Mouse (Mus musculus) kidney, adult 8-10 months (tissue): ENCODE data around the gene Ifnk.
A peak's percentile ranks its signal among the peaks of the same experiment; 100 is the strongest.

Experiments
- DNase-seq, 2 experiments: peaks; one replicate each; pipeline ENCODE4 v3.0.0; 2022

Gene Ifnk

DNA sequence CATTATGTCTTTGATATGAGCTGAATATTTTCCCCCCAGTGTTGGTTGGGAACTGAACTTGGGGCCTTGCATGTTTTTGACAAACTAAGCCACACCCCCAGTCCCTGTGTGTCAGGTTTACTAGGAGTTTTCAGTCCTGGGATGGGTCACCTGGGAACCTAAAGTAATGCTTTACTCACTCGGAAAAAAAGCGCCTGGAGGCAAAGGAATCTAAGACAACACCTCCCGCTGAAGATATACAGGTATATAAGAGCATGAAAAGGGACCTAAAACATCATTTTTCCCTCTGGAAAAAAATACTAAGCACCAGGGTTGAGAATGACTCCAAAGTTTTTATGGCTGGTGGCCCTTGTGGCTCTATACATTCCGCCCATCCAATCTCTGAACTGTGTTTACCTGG lies at the start of gene Ifnk:
TSS of gene Ifnk (plus strand) at position 301 of the 400 bp plus-strand sequence.
- no peak for DNase-seq

DNA sequence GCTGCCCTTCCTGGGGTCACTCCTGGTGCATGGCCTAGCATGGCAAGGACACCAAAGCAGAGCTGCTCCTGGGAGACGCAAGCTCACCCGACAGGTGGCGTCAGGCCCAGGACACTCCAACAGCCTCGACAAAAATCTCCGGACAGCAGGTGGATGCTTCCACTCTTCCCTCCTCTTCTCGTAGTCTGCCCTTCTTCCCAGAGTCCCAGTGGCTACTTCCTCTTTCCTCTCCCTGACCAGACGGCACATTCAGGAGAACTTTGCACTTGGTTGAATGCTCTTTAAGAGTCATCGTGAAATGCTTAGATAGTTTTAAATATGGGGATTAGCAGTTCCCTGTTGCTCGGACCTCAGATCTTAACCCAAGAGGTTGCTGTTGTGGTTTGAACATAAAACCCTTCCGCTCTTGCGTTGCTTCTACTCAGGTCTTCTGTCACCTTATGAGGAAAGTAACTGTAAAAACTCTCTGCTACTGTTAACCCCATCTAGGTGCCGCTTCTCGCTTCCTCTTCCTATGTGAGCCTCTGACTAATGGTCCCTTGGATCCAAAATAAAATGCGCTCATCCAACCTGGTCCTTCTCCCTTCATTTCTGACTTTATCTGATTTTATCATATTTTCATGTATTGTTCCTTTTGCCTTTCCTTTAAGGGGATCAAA lies 46.6 kb upstream of the Ifnk start:
- DNase-seq: no peak

DNA sequence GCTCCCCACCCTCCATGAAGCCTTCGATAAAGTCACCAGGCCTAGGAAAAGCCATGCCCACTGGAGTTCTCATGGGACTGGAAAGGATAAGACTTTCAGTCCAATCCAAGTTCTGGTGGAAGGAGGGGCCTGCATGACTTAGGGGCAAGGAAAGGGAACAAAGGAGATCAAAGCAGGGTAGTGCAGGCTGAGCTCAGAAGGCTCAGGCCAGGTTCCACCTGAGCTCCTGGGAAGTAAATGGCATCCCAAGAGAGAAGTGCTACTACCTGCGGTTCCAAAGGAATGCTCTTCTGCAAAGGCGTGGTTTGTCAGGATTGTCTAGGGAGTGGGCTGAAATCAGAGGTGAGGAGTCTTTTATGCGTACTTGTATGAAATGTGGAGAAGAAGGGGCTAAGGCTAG lies 39.4 kb upstream of the Ifnk start:
- no peak for DNase-seq

DNA sequence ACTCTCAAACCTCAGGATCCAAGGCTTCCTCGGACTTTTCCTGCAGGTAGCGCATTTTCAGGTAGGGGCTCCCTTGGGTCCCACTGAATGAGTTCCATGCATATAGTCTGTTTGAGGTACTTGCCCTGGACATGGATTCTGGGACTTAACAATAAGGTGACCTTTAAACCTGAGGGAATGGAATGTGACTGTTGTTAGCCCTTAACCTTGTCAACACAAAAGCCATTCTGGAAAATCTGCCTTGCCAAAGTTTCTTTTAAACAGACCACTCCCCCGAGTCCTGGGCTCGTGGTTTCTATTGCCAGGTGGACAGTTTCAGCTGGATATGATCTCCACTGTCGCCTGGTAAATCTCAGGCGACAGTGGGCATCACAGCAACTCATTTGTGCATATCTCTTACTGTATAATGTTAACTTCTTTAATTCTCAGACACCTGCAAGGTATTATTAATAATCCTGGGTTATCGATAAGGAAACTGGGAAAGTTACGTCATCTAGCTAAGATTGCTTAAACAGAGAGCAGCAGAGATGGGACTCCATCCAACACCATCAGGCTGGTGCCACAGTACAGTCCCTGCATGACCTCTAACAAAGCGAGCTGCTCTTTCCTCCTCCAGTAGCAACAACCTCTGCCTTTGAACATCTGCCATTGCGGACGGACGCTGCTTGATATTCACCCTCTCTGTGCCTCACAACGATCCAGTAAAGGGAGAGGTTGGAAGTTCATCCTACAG lies 38.2 kb upstream of the Ifnk start:
- DNase-seq: peak in 1 of 2 experiments; percentile 43

DNA sequence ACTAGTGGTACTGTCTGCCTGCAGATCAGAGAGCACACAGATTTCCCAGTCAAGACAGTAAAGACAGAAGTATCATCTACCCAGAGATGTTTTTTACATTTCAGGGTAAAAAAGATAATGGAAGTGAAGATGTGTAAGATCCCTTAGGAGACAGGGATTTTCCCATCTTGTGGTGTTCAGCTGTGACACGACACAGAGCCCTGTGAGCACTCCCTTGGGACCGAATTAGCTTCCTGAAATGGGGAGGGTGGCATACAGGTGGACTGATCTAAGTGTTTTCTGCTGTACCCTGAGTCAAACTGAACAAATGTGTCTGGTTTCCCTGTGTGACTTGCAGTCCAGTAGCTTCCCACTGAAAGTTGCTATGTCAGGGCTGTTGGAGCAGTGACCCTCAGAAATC lies 36.9 kb upstream of the Ifnk start:
- no peak for DNase-seq

DNA sequence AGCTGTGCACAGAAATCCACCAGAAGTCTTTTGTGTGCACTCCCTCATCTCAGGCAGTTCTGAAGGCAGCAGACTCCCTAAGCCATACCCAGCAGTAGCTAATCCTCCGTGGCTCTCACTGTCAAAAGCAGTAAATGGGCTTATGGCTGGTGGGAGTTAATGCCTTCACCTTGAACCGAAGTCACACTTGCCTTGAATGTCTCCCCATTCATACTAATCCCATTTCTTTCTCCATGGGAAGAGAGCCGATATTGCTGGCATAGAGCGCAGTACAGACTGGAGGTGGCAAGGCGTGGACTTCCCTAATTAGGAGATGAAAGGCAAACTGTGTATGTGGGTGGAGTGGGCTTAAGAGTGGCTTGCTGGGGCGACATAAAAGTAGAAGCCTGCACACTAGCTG lies 35.9 kb upstream of the Ifnk start:
- no peak for DNase-seq

DNA sequence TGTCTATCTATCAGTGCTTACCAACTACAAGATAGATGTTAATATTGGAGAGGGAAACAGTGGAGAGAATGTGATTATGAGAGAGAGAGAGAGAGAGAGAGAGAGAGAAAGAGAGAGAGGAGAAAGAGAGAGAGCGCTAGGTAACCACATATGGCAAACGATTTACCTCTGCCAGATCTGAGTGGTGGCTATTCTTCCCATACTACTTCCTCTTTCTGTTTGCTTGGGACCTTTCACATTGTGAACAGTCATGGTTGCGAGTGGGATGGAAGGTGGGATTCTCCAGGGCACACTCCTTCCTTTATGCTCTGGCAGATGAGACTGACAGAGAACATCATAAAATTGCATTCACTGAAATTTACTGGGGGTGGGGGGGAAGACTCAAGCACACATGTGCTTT lies 34.7 kb upstream of the Ifnk start:
- DNase-seq: no peak

DNA sequence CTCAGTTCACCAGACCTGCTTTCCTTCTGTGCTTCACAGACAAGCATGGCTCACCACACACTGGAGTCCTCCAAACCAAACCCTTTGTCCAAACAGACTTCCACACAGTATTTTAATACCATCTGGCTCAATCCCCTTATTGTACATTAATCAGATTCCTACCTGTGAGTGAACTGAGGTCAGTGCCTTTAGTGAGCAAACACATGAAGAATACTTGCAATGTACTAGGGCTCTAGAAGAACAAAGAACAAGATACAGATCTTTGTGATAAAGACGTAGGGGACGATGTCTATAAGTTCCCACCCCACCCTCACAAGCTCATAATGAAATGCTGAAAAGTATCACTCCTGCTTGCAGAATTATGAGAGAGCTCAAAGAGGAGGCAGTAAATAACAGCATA lies 33.0 kb upstream of the Ifnk start:
- DNase-seq: no peak

DNA sequence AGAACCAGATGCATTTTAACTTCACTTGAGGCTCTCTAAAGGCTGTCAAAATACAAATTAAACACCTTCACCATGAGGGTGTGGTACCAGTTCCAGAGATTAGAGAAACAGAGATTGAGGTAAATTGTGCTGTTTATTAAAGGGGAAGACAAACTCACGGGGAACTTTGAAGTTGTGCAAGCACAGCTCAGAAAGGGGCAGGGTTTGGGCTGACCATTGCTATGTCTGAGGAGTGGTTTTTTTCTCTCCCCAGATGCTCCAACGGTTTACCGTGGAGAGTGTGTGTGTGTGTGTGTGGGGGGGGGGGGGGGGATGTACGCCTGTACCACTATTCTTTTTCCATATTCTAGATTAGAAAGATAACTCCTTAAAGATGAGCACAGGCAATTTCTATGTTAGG lies 31.7 kb upstream of the Ifnk start:
- no peak for DNase-seq

DNA sequence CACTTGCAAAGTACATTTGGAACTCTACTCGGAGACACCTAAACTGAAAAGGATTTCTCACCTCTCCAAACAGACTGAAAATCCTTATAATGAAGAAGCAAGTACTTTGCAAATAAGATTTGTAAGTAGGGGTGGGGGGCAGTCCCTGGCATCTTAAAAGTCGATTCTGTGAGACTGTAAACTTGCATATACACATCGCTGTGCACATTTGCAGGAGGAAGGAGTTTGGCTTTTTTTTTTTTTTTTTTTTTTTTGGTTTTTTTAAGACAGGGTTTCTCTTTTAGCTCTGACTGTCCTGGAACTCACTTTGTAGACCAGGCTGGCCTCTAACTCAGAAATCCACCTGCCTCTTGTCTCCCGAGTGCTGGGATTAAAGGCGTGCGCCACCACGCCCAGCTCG lies 31.3 kb upstream of the Ifnk start:
- no peak for DNase-seq

DNA sequence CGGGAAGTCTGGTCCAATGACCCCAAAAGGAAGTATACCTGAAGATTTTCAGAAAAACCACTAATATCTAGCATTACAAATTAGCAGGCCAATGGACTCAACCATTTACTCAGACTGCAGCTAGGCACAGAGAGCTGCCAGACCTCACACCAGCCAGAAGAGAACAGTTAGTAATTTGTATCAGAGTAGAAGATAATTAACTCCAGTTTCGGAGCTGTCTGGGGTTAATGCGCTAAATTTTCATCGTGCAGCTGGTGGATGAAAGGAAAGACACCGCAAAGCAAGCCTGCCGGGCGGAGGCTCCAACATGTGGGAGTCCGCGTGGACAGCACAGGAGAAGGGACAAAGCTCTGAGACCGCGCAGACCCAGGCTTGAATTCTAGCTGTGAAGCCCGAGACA lies 30.8 kb upstream of the Ifnk start:
- DNase-seq: peak; percentile 64 to 69

DNA sequence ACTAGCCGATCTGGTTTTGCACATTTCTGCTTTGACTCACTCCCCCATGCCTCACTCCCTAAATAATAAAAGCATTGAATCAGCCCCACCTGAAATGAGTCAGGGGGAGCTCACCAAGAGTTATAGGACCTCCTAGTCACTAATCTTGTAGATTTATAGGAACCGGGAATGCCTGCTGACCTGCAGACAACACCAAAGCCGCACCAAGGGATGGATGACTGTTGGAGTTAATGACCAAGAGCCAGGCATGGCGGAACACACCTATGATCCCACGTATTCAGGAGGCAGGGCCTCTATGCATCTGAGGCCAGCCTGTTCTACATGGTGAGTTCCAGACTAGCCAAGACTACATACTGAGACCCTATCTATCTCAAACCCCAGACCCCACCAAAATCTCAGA lies 28.8 kb upstream of the Ifnk start:
- no peak for DNase-seq

DNA sequence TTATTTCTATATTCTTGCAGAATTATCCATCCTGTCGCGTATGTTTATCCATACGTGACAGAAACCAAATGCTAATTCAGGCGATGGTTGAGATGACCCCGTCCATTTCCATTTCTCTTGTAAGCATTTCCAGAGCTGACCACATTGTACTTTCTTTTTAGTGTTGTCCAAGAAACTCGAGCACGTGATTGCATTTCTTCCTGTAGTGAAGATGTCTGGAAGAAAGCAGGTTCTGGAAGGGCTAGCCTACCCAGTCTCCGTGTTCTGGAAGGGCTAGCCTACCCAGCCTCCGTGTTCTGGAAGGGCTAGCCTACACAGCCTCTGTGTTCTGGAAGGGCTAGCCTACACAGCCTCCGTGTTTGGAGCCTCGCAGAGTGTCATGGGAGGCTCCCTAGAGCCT lies 27.8 kb upstream of the Ifnk start:
- DNase-seq: no peak

DNA sequence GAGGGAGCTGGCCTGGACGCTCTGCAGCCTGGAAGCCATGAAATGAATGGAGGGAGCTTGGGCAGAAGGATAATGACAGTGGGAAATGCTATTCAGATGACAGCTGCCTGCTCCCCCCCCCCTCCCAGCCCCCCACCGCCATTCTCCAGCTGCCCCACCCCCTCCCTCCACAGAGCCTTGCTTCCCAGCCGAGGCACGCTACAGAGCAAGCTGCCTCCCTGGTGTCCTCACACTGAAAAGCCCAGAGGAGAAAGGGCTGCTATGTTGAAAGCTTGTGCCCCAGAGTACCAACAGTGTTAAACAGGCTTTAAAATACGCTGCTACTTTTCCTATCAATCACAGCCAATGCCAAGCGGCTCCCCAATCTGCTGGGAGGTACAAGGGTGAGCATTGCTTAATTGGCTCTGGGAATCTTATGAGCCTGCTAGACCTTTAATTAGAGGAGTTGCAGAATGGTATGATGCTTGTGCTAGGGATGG lies 26.5 kb upstream of the Ifnk start:
- no peak for DNase-seq

DNA sequence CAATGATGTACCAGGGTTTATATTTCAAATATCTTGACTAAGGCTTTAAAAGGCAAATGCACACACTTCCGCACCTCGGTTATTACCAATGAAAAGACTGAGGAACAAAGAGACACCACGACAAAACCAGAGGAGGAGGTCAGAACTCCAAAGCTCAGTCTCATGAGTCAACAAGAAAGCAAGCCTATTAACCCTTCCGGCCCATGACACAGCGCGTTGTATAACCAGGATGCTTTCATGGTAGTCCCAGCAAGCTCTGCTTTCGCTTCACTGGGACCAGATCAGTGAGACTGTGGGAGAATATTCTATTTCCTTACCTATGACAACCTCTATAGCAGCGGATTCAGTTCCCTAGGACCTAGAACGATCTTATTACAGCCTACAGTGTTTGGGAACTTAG lies 25.1 kb upstream of the Ifnk start:
- no peak for DNase-seq

DNA sequence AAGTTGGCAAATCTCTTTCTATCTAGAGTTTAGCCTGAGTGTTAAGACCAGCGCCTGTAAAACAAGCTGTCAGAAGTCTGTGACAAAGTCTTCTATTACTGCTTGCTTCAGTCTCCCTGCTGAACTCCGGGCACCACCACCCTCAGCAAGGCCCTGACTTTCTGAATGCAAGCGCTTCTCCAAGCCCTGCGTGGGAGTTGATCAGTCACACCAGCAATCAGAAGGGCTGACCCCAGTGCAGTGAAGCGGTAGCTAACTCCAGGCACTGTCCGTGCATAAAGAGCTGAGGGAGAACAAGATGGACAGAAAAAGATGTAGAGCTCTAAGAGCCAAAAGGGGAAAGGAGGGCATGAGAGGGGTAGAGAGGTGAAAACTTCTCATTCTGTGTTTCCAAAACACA lies 24.1 kb upstream of the Ifnk start:
- DNase-seq: no peak

DNA sequence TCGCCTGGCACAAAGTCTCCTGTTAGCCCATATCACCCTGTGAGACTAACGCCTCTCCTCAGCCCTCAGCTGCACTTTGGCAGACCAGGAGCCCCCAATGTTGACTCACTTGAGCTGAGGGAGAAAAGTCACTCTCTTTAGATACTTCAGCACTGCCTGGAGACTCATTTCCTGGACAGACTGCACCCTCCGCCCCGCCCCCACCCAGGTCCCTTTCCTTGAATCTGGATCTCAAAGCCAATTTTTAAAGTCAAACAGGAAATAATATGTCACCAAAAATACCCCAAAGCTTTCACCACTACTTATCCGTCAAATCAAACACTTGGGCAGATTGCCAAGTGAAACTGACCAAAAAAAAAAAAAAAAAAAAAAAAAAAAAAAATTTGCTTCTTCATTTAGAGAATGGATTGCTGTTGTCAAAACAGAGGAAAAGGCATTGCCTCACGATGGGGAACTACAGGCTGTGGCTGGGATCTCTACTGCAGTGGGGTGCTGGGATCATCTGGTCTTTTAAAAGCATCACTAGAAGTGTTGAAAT lies 21.4 kb upstream of the Ifnk start:
- DNase-seq: no peak

DNA sequence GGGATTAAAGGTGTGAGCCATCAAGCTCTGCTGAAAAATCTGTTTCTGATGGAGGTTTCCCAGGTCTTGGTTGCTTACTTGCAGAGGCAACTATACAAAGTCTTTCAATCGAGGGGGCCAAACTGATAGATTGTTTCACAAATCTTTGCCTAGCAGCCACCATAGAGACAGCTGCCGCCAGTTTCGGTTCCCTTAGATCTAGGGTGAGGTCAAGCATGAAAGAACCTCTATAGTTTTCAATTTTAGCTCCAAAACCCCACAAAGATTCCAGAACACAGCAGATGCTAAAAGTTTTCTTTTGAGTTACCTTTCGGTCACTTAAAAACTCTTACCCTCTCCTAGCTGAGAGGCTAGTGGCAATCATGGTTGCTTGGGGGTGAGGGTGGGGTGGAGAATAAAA lies 20.3 kb upstream of the Ifnk start:
- DNase-seq: no peak

DNA sequence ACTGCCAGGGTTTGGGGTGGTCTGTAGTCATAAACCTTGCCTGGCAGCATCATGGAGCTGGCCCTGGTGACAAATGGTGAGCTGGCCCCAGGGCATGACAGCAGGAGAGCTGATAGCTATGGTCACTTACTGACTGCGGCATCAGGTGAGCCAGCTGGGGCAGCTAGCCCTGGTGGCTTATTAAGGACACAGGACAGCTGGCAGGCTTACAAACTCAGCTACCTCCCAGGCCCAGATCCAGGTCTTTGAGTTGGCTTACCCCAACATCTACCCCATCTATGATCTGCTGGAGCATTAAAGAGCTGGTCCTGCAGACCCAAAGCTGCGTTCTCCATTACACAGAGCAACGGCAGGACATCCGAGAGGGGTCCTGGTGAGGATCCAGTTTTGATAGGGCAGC lies 18.4 kb upstream of the Ifnk start:
- DNase-seq: no peak

DNA sequence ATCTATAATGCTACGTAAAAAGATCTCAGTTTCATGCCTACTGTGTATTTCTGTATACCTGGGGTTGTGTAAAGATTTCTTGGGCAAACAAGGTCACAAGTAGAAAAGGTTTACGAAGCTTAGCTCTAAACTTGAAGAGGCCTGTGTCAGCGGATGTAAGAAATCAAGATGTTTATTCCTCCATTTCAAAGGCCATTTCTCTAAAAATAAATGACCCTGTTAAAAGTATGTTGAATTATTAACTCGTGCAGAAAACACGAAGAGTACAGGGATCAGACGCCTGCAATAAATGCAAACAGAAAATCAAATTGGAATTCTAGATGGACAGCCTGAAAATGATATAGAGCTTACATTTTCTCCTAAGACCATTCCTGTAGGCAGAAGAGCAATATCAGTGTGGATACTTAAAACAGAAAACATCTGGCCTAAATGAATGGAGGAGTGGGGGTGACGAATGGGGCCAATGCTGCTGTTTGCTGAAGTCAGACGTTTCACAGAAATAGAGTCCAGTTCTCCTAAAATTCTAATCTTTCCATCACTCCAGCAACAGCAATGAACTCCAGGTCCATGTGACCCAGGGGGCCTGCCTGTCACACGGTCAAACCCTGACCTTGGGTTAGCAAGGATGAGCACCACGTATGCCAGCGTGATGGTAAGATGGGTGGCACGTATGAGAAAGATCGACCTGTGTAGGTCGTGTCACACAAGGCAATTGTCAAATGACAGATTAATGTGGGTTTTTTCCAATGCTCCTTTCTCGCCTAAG lies 16.8 kb upstream of the Ifnk start:
- peak; percentile 53 to 60 for DNase-seq

DNA sequence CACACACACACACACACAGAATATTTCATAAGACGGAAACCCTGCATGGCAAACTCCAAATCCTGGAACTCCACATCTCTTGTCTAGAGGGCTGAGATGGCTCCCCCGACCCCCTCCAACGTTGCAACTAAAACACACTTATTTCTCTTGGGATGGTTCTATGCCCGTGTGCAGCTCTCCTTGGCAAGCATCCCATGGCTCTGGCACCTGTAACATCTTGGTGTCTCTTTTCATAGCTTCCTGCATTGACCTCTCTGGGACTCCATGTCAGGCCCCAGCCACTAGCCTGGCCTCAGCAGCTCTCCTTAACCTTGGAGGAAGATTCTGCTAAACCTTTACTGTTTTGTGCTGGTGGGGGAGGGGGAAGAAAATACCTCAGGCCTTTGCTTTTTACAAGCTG lies 16.1 kb upstream of the Ifnk start:
- DNase-seq: no peak

DNA sequence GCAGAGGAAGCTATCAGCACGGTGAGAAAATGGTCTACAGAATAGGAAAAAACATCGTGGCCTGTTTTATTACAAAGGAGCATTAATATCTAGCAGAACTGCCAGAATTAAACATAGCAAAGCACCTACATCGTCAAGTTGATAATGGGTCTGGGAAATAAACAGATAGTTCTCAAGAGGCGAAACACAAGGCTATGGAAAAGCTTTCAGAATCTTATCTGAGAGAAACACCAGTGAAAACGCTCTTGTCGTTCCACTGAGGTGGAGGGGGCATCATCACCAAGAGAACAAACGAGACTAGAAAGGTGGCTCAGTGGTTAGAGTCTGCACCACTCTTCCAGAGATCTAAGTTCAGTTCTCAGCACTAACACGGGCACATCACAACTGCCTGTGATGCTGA lies 14.9 kb upstream of the Ifnk start:
- DNase-seq: no peak

DNA sequence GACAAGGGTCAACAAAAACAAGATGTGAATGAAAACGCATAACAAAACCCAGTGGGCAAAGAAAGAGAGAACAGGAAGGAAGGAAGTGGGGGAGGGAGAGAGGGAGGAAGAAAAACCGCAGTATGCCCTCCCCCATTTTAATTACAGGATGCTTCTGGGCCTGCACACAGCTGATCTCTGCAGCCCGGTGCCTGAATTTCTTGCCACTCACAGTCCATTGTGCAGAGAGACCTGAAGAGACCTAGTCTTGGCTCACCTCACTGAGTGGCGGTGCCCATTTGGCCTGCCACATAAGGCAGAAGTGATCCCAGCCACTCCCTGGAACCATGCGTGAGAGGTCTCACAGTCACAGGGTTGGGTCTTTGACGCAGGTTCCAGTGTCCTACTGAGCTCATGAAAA lies 13.8 kb upstream of the Ifnk start:
- no peak for DNase-seq

DNA sequence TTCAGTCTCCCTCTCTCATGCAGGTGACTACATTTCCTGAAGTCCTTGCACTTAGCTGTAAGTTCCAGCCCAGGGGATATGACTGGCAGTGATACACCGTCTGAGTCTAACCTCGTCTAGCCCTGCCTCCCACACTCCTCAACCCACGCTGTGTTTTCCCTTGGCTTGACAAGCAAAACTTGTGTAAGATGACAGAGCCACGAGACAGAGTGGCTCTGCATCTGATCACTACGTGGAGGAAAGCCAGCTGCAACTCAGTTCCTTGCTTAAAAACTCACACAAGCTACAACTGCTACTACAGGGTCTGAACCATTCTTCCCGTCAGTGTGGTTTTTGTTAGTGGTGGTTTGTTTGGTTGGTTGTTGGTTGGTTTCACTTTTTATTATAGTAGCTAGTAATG lies 11.5 kb upstream of the Ifnk start:
- DNase-seq: no peak
